Mouse (Mus musculus): ENCODE data around the gene St3gal3. TPM values are rescaled to one million over a fixed set of nuclear protein-coding genes. Genes with fewer than 3 reads are reported as not detected.

Gene St3gal3
- total and polyA plus RNA-seq, 3 experiments = 16.4 to 23.3 TPM; not detected in 1

GRCm38 (mm10) chr4:118043331-118044002 lies 91.2 kb downstream of the St3gal3 start (continued):
- TF ChIP-seq MEF2A (IDR thresholded peaks at IDR 0.05; ENCODE audit: extremely low read depth, insufficient replicate concordance, low read depth, low read length, poor library complexity, severe bottlenecking) (peak; percentile 49; the same call in 1 of the 2 replicates), USF1 (IDR thresholded peaks at IDR 0.05; ENCODE audit: low read depth, low read length) (peak; percentile 80), CTCF (IDR thresholded peaks at IDR 0.05 in 2 of 3, conservative IDR thresholded peaks at IDR 0.05 in 1 of 3; ENCODE audit: control insufficient read depth in 1 of 3, insufficient read depth in 1 of 3, low read depth in 2 of 3, low read length in 3 of 3, poor library complexity in 1 of 3, severe bottlenecking in 1 of 3) (no peak), NELFE (IDR thresholded peaks at IDR 0.05; ENCODE audit: low read depth, low read length) (peak; percentile 25; the same call in 1 of the 2 replicates), JUND (IDR thresholded peaks at IDR 0.05; ENCODE audit: low read depth, low read length) (no peak), KAT2A (conservative IDR thresholded peaks at IDR 0.05; ENCODE audit: low read depth, low read length) (0 out of 2 replicates have a peak, but pooled peaks have one; percentile 38), MXI1 (IDR thresholded peaks at IDR 0.05; ENCODE audit: low read depth, low read length) (peak; percentile 64), ZKSCAN1 (IDR thresholded peaks at IDR 0.05; ENCODE audit: low read depth, low read length) (no peak), MAFK (IDR thresholded peaks at IDR 0.05; ENCODE audit: borderline replicate concordance, low read depth, low read length) (peak; percentile 72; the same call in 1 of the 2 replicates), TAL1 (IDR thresholded peaks at IDR 0.05; ENCODE audit: low read length) (no peak), POLR2A (IDR thresholded peaks at IDR 0.05; ENCODE audit: control insufficient read depth in 1 of 2, insufficient read depth in 1 of 2, low read depth in 1 of 2, low read length in 2 of 2, poor library complexity in 1 of 2) (no peak), ETS1 (IDR thresholded peaks at IDR 0.05; ENCODE audit: low read depth, low read length) (peak; percentile 98), MAX (IDR thresholded peaks at IDR 0.05; ENCODE audit: low read length) (peak; percentile 49; the same call in 1 of the 2 replicates), ZMIZ1 (IDR thresholded peaks at IDR 0.05; ENCODE audit: low read depth, low read length) (peak; percentile 54; the same call in 1 of the 2 replicates), ZNF384 (IDR thresholded peaks at IDR 0.05; ENCODE audit: low read depth, low read length) (peak; percentile 59), GABPA (IDR thresholded peaks at IDR 0.05; ENCODE audit: low read depth, low read length) (no peak), E2F4 (IDR thresholded peaks at IDR 0.05; ENCODE audit: borderline replicate concordance, low read depth, low read length) (no peak), UBTF (IDR thresholded peaks at IDR 0.05; ENCODE audit: borderline replicate concordance, insufficient read depth, low read depth, low read length) (no peak), BHLHE40 (IDR thresholded peaks at IDR 0.05; ENCODE audit: borderline replicate concordance, low read depth, low read length) (peak; percentile 59; the same call in 1 of the 2 replicates), POLR2AphosphoS5 (IDR thresholded peaks at IDR 0.05; ENCODE audit: borderline replicate concordance, low read depth, low read length) (no peak), POLR2AphosphoS2 (IDR thresholded peaks at IDR 0.05; ENCODE audit: low read length) (no peak)

GRCm38 (mm10) chr4:118042671-118043320 lies 91.9 kb downstream of the St3gal3 start:
- H3K27ac ChIP-seq (ENCODE audit: control insufficient read depth, low read depth, low read length) = peak overlapping the region; percentile 85
- TF ChIP-seq MAFK (IDR thresholded peaks at IDR 0.05; ENCODE audit: borderline replicate concordance, low read depth, low read length) (no peak), RAD21 (IDR thresholded peaks at IDR 0.05; ENCODE audit: low read depth, low read length) (no peak)

More at GRCm38 (mm10) chr4:118042671-118043320, 91.9 kb downstream of the St3gal3 start:
- Histone ChIP-seq H3K79me2 (ENCODE audit: control insufficient read depth, insufficient read depth, low read length, poor library complexity) (no peaks in the 10 kb centered on the region), H3K27me3 (ENCODE audit: control insufficient read depth in 1 of 2, insufficient read depth in 2 of 2, low read length in 2 of 2) (no peaks in the 10 kb centered on the region), H3K4me3 (ENCODE audit: control insufficient read depth in 1 of 2, insufficient read depth in 1 of 2, low read depth in 2 of 2, low read length in 2 of 2) (no peak overlapping the region), H3K36me3 (ENCODE audit: control insufficient read depth in 1 of 2, insufficient read depth in 2 of 2, low read length in 2 of 2) (peaks cover 0 to 21% of the 10 kb centered on the region in 2 experiments; a peak in 3 of 4 replicates), H3K9ac (ENCODE audit: control insufficient read depth, low read depth, low read length, poor library complexity, severe bottlenecking) (no peak overlapping the region), H3K9me3 (replicated peaks; ENCODE audit: insufficient read depth, low read length) (no peaks in the 10 kb centered on the region), H3K4me1 (ENCODE audit: control insufficient read depth in 1 of 2, insufficient read depth in 2 of 2, low read length in 2 of 2) (peaks cover 10 to 28% of the 10 kb centered on the region in 2 experiments)
- DNase-seq (ENCODE audit: low read depth, low spot score) = no peak
